ENCODE assay signal across 18 mouse cellular contexts in genomic region chr9:96493212-96493611, GRCm38 (mm10). TPM values are rescaled to one million over a fixed set of nuclear protein-coding genes. Genes with fewer than 3 reads are reported as not detected.
DNase-seq lines count a peak whose midpoint lies in the region; ATAC-seq and TF ChIP-seq lines count a peak whose summit lies in the region.
"Had no signal": no experiment of that assay in that cellular context is flagged by ENCODE, and none has a peak within 500 bp of the region (broad histone marks: within the 10 kb centered on the region; RNA-seq: fewer than 3 reads in every experiment).

No protein-coding gene starts in this region.

- H3K27ac ChIP-seq in embryonic facial prominence, embryonic 11.5 days (replicated peaks; ENCODE audit: low read depth, low read length): no peak overlapping the region
- H3K27ac ChIP-seq in embryonic facial prominence, embryonic 10.5 days (replicated peaks): no peak overlapping the region
- H3K27ac ChIP-seq in kidney, postnatal 0 days: no peak overlapping the region
- no peak overlapping the region for H3K27ac ChIP-seq in limb, embryonic 13.5 days
- H3K27ac ChIP-seq: embryonic facial prominence, embryonic 15.5 days; forebrain, embryonic 12.5 days; heart, adult 2 months; liver, embryonic 14.5 days had no signal

- no peak overlapping the region for H3K4me3 ChIP-seq in embryonic facial prominence, embryonic 11.5 days (ENCODE audit: low read depth, low read length)
- no peak overlapping the region for H3K4me3 ChIP-seq in embryonic facial prominence, embryonic 10.5 days
- no peak overlapping the region for H3K4me3 ChIP-seq in kidney, postnatal 0 days (replicated peaks; ENCODE audit: low read depth, low read length)
- 0 out of 2 replicates have a peak overlapping the region, but pooled peaks have one; percentile 22 for H3K4me3 ChIP-seq in limb, embryonic 13.5 days
- H3K4me3 ChIP-seq: embryonic facial prominence, embryonic 15.5 days; forebrain, embryonic 12.5 days; heart, adult 2 months had no signal

- TF ChIP-seq CTCF in kidney, postnatal 0 days (IDR thresholded peaks at IDR 0.05; ENCODE audit: low read depth): no peak

- no peaks in the 10 kb centered on the region for H3K27me3 ChIP-seq in embryonic facial prominence, embryonic 11.5 days (ENCODE audit: control insufficient read depth, insufficient read depth, low read length)
- H3K27me3 ChIP-seq in embryonic facial prominence, embryonic 10.5 days (replicated peaks; ENCODE audit: low read depth, poor library complexity, severe bottlenecking): no peaks in the 10 kb centered on the region
- H3K27me3 ChIP-seq in kidney, postnatal 0 days (ENCODE audit: insufficient read depth, low read length): no peaks in the 10 kb centered on the region
- H3K27me3 ChIP-seq in limb, embryonic 13.5 days: no peaks in the 10 kb centered on the region
- H3K27me3 ChIP-seq: embryonic facial prominence, embryonic 15.5 days; forebrain, embryonic 12.5 days had no signal

- H3K4me1 ChIP-seq in embryonic facial prominence, embryonic 11.5 days (ENCODE audit: control insufficient read depth, insufficient read depth, low read length): no peaks in the 10 kb centered on the region
- H3K4me1 ChIP-seq in embryonic facial prominence, embryonic 10.5 days: peaks cover 12% of the 10 kb centered on the region
- H3K4me1 ChIP-seq in kidney, postnatal 0 days (replicated peaks; ENCODE audit: insufficient read depth, low read length): no peaks in the 10 kb centered on the region
- peaks cover 13% of the 10 kb centered on the region for H3K4me1 ChIP-seq in limb, embryonic 13.5 days
- H3K4me1 ChIP-seq: forebrain, embryonic 12.5 days had no signal

- intact Hi-C loops in left cerebral cortex, postnatal 4 days (cut with DNase I): loop anchor here (10.0 kb wide), 1 partner anchor 128 kb away; the partner anchor contains the start of gene Atp1b3

- no peaks in the 10 kb centered on the region for H3K9me3 ChIP-seq in embryonic facial prominence, embryonic 11.5 days (replicated peaks; ENCODE audit: control insufficient read depth, low read length)
- H3K9me3 ChIP-seq in embryonic facial prominence, embryonic 10.5 days: no peaks in the 10 kb centered on the region
- no peaks in the 10 kb centered on the region for H3K9me3 ChIP-seq in kidney, postnatal 0 days (replicated peaks; ENCODE audit: low read length)
- H3K9me3 ChIP-seq in limb, embryonic 13.5 days: no peaks in the 10 kb centered on the region
- H3K9me3 ChIP-seq: embryonic facial prominence, embryonic 15.5 days; forebrain, embryonic 12.5 days had no signal

- WGBS in embryonic facial prominence, embryonic 11.5 days: 31% methylated on average over 3 of the region's 3 CpGs
- 26% methylated on average over 3 of the region's 3 CpGs for WGBS in embryonic facial prominence, embryonic 10.5 days
- 11% methylated on average over 3 of the region's 3 CpGs for WGBS in kidney, postnatal 0 days
- WGBS in limb, embryonic 13.5 days: 7% methylated on average over 3 of the region's 3 CpGs

- H3K4me2 ChIP-seq in embryonic facial prominence, embryonic 11.5 days (ENCODE audit: low read depth, low read length): no peak overlapping the region
- H3K4me2 ChIP-seq in kidney, postnatal 0 days (ENCODE audit: low read length): peak overlapping the region; percentile 12; the same call in 1 of the 2 replicates
- H3K4me2 ChIP-seq in limb, embryonic 13.5 days (replicated peaks): peak overlapping the region; percentile 55
- H3K4me2 ChIP-seq: embryonic facial prominence, embryonic 15.5 days; forebrain, embryonic 12.5 days had no signal

- peak; percentile 14 for DNase-seq in embryonic facial prominence, embryonic 11.5 days (ENCODE audit: low spot score)
- DNase-seq in embryonic facial prominence, embryonic 10.5 days (ENCODE audit: low spot score): no peak
- DNase-seq in kidney, postnatal 0 days (ENCODE audit: low spot score): peak; percentile 39
- no peak for DNase-seq in kidney, adult 8-10 months
- peak; percentile 44 for DNase-seq in embryo, embryonic 11 days
- no peak for DNase-seq in left cerebral cortex, postnatal 4 days
- DNase-seq: adrenal gland, adult 8-10 months; cerebellum, postnatal 10 days; heart, adult 2 months; heart, postnatal 36 days; right cerebral cortex, postnatal 14 days had no signal

- no peaks in the 10 kb centered on the region for H3K36me3 ChIP-seq in embryonic facial prominence, embryonic 11.5 days (replicated peaks; ENCODE audit: control insufficient read depth, insufficient read depth, low read depth, low read length)
- H3K36me3 ChIP-seq in embryonic facial prominence, embryonic 10.5 days (replicated peaks): no peaks in the 10 kb centered on the region
- no peaks in the 10 kb centered on the region for H3K36me3 ChIP-seq in kidney, postnatal 0 days (ENCODE audit: insufficient read depth, low read length)
- H3K36me3 ChIP-seq in limb, embryonic 13.5 days: no peaks in the 10 kb centered on the region
- H3K36me3 ChIP-seq: embryonic facial prominence, embryonic 15.5 days; forebrain, embryonic 12.5 days had no signal

- ATAC-seq in embryonic facial prominence, embryonic 11.5 days (replicated peaks; ENCODE audit: insufficient number of reproducible peaks, low FRiP score, low TSS enrichment, low read depth): no peak
- 0 out of 2 replicates have a peak, but pooled peaks have one; percentile 71 for ATAC-seq in kidney, postnatal 0 days (replicated peaks; ENCODE audit: low FRiP score, low read depth)
- peak; percentile 54 for ATAC-seq in limb, embryonic 13.5 days (ENCODE audit: low FRiP score, low read depth)
- ATAC-seq in monocyte, adult 5-6 weeks (replicated peaks; ENCODE audit: insufficient number of reproducible peaks, low FRiP score, low TSS enrichment, poor library complexity, severe bottlenecking): no peak

- H3K9ac ChIP-seq in embryonic facial prominence, embryonic 11.5 days (replicated peaks; ENCODE audit: low read length): no peak overlapping the region
- no peak overlapping the region for H3K9ac ChIP-seq in kidney, postnatal 0 days (ENCODE audit: low read depth, low read length)
- no peak overlapping the region for H3K9ac ChIP-seq in limb, embryonic 13.5 days
- H3K9ac ChIP-seq: embryonic facial prominence, embryonic 15.5 days; forebrain, embryonic 12.5 days; liver, embryonic 14.5 days had no signal

RNA-seq across cellular contexts. Expression of gene Rnf7, which starts 14.7 kb away (rescaled TPM):
- polyA plus RNA-seq in embryonic facial prominence, embryonic 11.5 days (2014; fragmentation: Nextera tagmentation; extraction: Ambion mirVana): 301 and 308 TPM in 2 replicates
- polyA plus RNA-seq in embryonic facial prominence, embryonic 10.5 days (2016; fragmentation: Nextera tagmentation; extraction: Ambion mirVana): 264 and 272 TPM in 2 replicates
- 241 and 255 TPM in 2 replicates for polyA plus RNA-seq in kidney, postnatal 0 days (2015; fragmentation: Nextera tagmentation; extraction: Ambion mirVana)
- 246 and 254 TPM in 2 replicates for polyA plus RNA-seq in limb, embryonic 13.5 days (2015; fragmentation: Nextera tagmentation; extraction: Ambion mirVana)
- total RNA-seq in left cerebral cortex, postnatal 4 days (2021): 10 to 100 TPM; 51.5 to 53.2 TPM
- total RNA-seq in monocyte, adult 5-6 weeks (2017): 49.1 to 62.7 TPM (median 62.4 TPM) in 3 replicates

RNA-seq across cellular contexts. Expression of gene Gm28729, which starts 31.9 kb away (rescaled TPM):
- not detected in 2 replicates for polyA plus RNA-seq in embryonic facial prominence, embryonic 11.5 days (2014; fragmentation: Nextera tagmentation; extraction: Ambion mirVana)
- polyA plus RNA-seq in embryonic facial prominence, embryonic 10.5 days (2016; fragmentation: Nextera tagmentation; extraction: Ambion mirVana): not detected in 2 replicates
- polyA plus RNA-seq in kidney, postnatal 0 days (2015; fragmentation: Nextera tagmentation; extraction: Ambion mirVana): 0.09 TPM in 1 of 2 replicates, not detected in the other
- polyA plus RNA-seq in limb, embryonic 13.5 days (2015; fragmentation: Nextera tagmentation; extraction: Ambion mirVana): 0.14 TPM in 1 of 2 replicates, not detected in the other
- total RNA-seq in left cerebral cortex, postnatal 4 days (2021): under 1 TPM in 1 of 2 experiments, not detected in 1; 0.18 TPM
- total RNA-seq in monocyte, adult 5-6 weeks (2017): not detected in 3 replicates
- total RNA-seq: gastrocnemius, adult 18-20 months; heart, adult 2 months; heart, postnatal 36 days; left cerebral cortex, postnatal 10 days had no signal
- polyA plus RNA-seq: heart, adult 2 months had no signal

Comparison
In these comparisons a context has a peak if more than half of its experiments do, and no peak if none do; other contexts are left out.
1. DNase-seq: peak in embryonic facial prominence, embryonic 11.5 days (single experiment), kidney, postnatal 0 days (single experiment) and embryo, embryonic 11 days (single experiment); none in embryonic facial prominence, embryonic 10.5 days (single experiment), kidney, adult 8-10 months (0 of 2) and left cerebral cortex, postnatal 4 days (single experiment).
2. ATAC-seq: peak in kidney, postnatal 0 days (single experiment) and limb, embryonic 13.5 days (single experiment); none in embryonic facial prominence, embryonic 11.5 days (single experiment) and monocyte, adult 5-6 weeks (single experiment).